Mouse (Mus musculus) intestine, embryonic 15.5 days (tissue): ENCODE measurements around the gene Sp7. TPM values are rescaled to one million over a fixed set of nuclear protein-coding genes. Genes with fewer than 3 reads are reported as not detected.

Source experiments
- ATAC-seq: fragments of 200-750 bp; cut with Nextera tagmentation; 2 replicates; pipeline ENCODE4 v1.8.0; 2017; ENCODE audit warnings: moderate TSS enrichment, moderate library complexity
- H3K27ac ChIP-seq: fragments of 300-500 bp; sonication (generic); 2 replicates; pipeline ENCODE4 v1.5.1; 2015; ENCODE audit warnings: mild to moderate bottlenecking, inconsistent platforms
- H3K27me3 ChIP-seq: fragments of 300-500 bp; sonication (generic); replicated peaks from 2 replicates; pipeline ENCODE4 v1.6.1; 2015; ENCODE audit warnings: inconsistent platforms
- H3K36me3 ChIP-seq: fragments of 300-500 bp; sonication (generic); 2 replicates; pipeline ENCODE4 v1.6.1; 2015; ENCODE audit warnings: inconsistent platforms
- H3K4me1 ChIP-seq: fragments of 300-500 bp; sonication (generic); replicated peaks from 2 replicates; pipeline ENCODE4 v1.6.1; 2015; ENCODE audit warnings: inconsistent platforms
- H3K4me2 ChIP-seq: fragments of 300-500 bp; sonication (generic); replicated peaks from 2 replicates; pipeline ENCODE4 v1.6.1; 2015; ENCODE audit warnings: mild to moderate bottlenecking, inconsistent platforms
- H3K4me3 ChIP-seq: fragments of 300-500 bp; sonication (generic); replicated peaks from 2 replicates; pipeline ENCODE4 v1.5.1; 2015; ENCODE audit warnings: inconsistent platforms
- H3K9ac ChIP-seq: fragments of 300-500 bp; sonication (generic); 2 replicates; pipeline ENCODE4 v1.6.1; 2015; ENCODE audit warnings: inconsistent platforms
- H3K9me3 ChIP-seq: fragments of 300-500 bp; sonication (generic); 2 replicates; pipeline ENCODE4 v1.6.1; 2016; ENCODE audit warnings: inconsistent platforms
- WGBS: fragments of 180-500 bp; shearing (Covaris S2); methylation state at CpG from one replicate; pipeline ENCODE4 v1.1.7; 2015; 5-methylcytosine and 5-hydroxymethylcytosine counted together
- polyA plus RNA-seq: library from polyadenylated mRNA; unstranded; fragments of >200 nt; fragmentation: Nextera tagmentation; extraction: Ambion mirVana; gene quantifications from 2 replicates; pipeline ENCODE4 v1.2.1, GENCODE M21; 2015

Gene Sp7
- 0.59 and 0.68 TPM in 2 replicates for polyA plus RNA-seq

GRCm38 (mm10) chr15:102366733-102367344 is at the start of gene Sp7:
Sp7 (minus strand) TSS chr15:102367182.
- WGBS, result 10% methylated on average over 14 of the region's 15 CpGs
- no peak for ATAC-seq
- Histone ChIP-seq H3K4me2 (peak within 1 kb of the TSS; percentile 52), H3K4me1 (peaks cover 31% of the 10 kb centered on the region), H3K27ac (no peak within 1 kb of the TSS), H3K4me3 (peak within 1 kb of the TSS; percentile 23), H3K9ac (peak within 1 kb of the TSS; percentile 37), H3K9me3 (no peaks in the 10 kb centered on the region), H3K36me3 (no peaks in the 10 kb centered on the region), H3K27me3 (peaks cover 10% of the 10 kb centered on the region)

GRCm38 (mm10) chr15:102413687-102414086 is 46.7 kb upstream of the Sp7 start:
- H3K27ac ChIP-seq, result no peak overlapping the region
- H3K9ac ChIP-seq, result no peak overlapping the region
- peaks cover 25% of the 10 kb centered on the region for H3K36me3 ChIP-seq
- H3K4me3 ChIP-seq, result no peak overlapping the region
- no peaks in the 10 kb centered on the region for H3K27me3 ChIP-seq
- H3K9me3 ChIP-seq, result no peaks in the 10 kb centered on the region
- ATAC-seq, result no peak
- H3K4me2 ChIP-seq, result no peak overlapping the region
- peaks cover 15% of the 10 kb centered on the region for H3K4me1 ChIP-seq

GRCm38 (mm10) chr15:102411077-102411476 is 44.1 kb upstream of the Sp7 start:
- Histone ChIP-seq H3K4me2 (0 out of 2 replicates have a peak overlapping the region, but pooled peaks have one; percentile 22), H3K9me3 (no peaks in the 10 kb centered on the region), H3K4me3 (no peak overlapping the region), H3K4me1 (peaks cover 23% of the 10 kb centered on the region), H3K27ac (no peak overlapping the region), H3K9ac (no peak overlapping the region), H3K27me3 (no peaks in the 10 kb centered on the region), H3K36me3 (peaks cover 31% of the 10 kb centered on the region)
- 94% methylated on average over 1 of the region's 1 CpGs for WGBS
- no peak for ATAC-seq

GRCm38 (mm10) chr15:102409286-102409685 is 42.3 kb upstream of the Sp7 start:
- H3K27me3 ChIP-seq, result no peaks in the 10 kb centered on the region
- peaks cover 26% of the 10 kb centered on the region for H3K4me1 ChIP-seq
- no peak overlapping the region for H3K4me3 ChIP-seq
- H3K4me2 ChIP-seq, result peak overlapping the region; percentile 30
- H3K36me3 ChIP-seq, result peaks cover 31% of the 10 kb centered on the region
- WGBS, result 88% methylated on average over 3 of the region's 3 CpGs
- no peak for ATAC-seq
- no peak overlapping the region for H3K9ac ChIP-seq
- no peak overlapping the region for H3K27ac ChIP-seq
- no peaks in the 10 kb centered on the region for H3K9me3 ChIP-seq

DNA sequence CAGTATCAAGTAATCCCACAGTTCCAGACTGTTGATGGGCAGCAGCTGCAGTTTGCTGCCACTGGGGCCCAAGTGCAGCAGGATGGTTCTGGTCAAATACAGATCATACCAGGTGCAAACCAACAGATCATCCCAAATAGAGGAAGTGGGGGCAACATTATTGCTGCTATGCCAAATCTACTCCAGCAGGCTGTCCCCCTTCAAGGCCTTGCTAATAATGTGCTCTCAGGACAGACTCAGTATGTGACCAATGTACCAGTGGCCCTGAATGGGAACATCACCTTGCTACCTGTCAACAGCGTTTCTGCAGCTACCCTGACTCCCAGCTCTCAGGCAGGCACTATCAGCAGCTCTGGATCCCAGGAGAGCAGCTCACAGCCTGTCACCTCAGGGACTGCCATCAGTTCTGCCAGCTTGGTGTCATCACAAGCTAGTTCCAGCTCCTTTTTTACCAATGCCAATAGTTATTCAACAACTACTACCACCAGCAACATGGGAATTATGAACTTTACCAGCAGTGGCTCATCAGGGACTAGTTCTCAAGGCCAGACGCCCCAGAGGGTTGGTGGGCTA is 41.7 kb upstream of the Sp7 start:
- H3K4me2 ChIP-seq, result peak overlapping the region; percentile 30
- no peak overlapping the region for H3K4me3 ChIP-seq
- 68% methylated on average over 2 of the region's 2 CpGs for WGBS
- H3K9ac ChIP-seq, result peak overlapping the region; percentile 9; the same call in 1 of the 2 replicates
- H3K36me3 ChIP-seq, result peaks cover 31% of the 10 kb centered on the region
- peaks cover 26% of the 10 kb centered on the region for H3K4me1 ChIP-seq
- no peak overlapping the region for H3K27ac ChIP-seq
- no peak for ATAC-seq
- H3K9me3 ChIP-seq, result no peaks in the 10 kb centered on the region
- no peaks in the 10 kb centered on the region for H3K27me3 ChIP-seq

DNA sequence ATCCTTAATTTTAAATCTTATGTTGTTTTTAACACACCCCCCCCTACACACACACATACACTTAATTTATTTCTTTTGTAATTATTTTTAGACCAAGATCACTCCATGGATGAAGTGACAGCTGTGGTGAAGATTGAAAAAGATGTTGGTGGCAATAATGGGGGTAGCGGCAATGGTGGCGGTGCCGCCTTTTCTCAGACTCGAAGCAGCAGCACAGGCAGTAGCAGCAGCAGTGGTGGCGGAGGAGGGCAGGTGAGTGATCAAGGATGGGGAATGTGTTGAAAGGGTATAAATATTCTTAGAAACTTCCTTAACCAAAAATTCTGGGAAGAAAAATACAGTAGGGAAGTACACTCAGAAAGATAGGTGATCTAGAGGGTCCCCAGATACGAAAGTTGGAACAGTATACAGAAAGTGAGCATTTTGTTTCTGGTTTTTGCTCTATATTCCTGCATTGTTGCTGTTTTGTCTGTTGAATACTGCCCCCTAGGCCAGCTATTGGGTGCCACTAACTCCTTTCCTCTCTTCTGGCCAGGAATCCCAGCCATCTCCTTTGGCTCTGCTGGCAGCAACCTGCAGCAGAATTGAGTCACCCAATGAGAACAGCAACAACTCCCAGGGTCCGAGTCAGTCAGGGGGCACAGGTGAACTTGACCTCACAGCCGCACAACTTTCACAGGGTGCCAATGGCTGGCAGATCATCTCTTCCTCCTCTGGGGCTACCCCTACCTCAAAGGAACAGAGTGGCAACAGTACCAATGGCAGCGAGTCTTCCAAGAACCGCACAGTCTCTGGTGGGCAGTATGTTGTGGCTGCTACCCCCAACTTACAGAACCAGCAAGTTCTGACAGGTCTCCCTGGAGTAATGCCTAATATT is 40.9 kb upstream of the Sp7 start:
- 95% methylated on average over 10 of the region's 10 CpGs for WGBS
- Histone ChIP-seq H3K36me3 (peaks cover 31% of the 10 kb centered on the region), H3K9me3 (no peaks in the 10 kb centered on the region), H3K4me3 (no peak overlapping the region), H3K4me1 (peaks cover 26% of the 10 kb centered on the region), H3K27me3 (no peaks in the 10 kb centered on the region), H3K9ac (no peak overlapping the region), H3K27ac (no peak overlapping the region), H3K4me2 (no peak overlapping the region)
- no peak for ATAC-seq

DNA sequence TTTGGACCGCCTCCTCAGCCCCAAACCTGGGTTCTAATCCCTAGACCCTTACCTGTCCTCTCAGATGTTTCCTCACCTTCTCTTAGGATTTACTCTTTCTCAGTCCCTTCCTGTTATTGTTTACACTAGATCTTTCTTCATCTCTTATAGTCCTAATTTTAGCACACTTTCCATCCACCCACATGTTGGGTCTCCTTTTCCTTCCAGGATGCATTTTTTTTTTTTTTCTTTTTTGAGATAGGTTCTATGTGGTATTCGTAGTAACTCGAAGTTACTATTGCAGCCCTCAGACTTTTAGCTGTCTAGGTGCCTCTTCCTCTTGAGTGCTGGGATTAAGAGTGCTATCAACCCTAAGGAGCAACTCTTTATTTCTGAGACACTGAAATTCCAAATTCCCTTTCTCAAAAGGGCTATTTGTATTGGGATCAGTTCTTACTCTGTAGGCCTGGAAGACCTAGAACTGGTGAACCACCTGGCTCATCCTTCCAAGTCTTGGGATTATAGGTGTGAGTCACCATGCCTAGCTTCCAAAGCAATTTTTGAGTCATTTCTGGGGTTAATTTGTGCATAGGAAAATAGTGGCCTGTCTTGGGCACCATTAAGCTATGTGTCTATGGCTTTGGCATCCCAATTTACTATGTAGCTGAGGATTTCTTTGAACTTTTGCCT is 40.1 kb upstream of the Sp7 start:
- Histone ChIP-seq H3K4me1 (peaks cover 26% of the 10 kb centered on the region), H3K9me3 (no peaks in the 10 kb centered on the region), H3K36me3 (peaks cover 29% of the 10 kb centered on the region), H3K4me3 (peak overlapping the region; percentile 65), H3K27ac (peak overlapping the region; percentile 98), H3K27me3 (no peaks in the 10 kb centered on the region), H3K9ac (peak overlapping the region; percentile 83), H3K4me2 (peak overlapping the region; percentile 48)
- WGBS, result 19% methylated on average over 3 of the region's 3 CpGs
- ATAC-seq, result no peak

DNA sequence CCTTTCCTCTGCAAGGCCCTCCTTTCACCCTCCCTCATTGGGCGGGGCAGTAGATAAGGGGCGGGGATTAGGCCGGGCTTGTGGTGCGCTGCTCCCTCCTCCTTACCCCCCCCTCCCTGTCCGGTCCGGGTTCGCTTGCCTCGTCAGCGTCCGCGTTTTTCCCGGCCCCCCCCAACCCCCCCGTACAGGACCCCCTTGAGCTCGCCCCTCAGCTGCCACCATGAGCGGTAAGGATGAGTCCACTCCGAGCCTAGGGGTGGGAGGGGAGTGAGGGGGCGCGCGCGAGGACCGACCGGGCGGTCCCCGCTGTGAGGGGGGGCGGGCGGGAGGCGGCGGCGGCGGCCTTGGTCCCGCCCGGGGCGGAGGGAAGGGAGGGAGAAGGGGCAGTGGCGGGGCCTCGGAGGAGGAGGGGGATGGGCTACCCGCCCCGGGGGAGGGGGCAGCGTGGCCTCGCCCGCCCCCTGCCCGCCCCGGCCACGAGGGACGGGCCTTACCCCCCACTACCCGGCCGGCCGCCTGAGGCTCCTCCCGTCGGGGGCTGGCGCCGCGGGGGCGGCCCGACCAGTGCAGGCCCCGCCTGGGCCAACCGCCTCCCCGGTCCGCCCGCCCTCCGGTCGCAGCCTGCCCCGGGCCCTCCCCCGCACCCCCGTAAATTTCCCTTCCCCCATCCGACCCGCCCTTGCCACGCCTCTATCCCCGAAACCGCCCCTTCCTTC is 39.4 kb upstream of the Sp7 start:
- peaks cover 24% of the 10 kb centered on the region for H3K36me3 ChIP-seq
- H3K4me2 ChIP-seq, result peak overlapping the region; percentile 48
- H3K4me1 ChIP-seq, result peaks cover 26% of the 10 kb centered on the region
- H3K27me3 ChIP-seq, result no peaks in the 10 kb centered on the region
- no peaks in the 10 kb centered on the region for H3K9me3 ChIP-seq
- 1% methylated on average over 44 of the region's 69 CpGs for WGBS
- peak overlapping the region; percentile 83 for H3K9ac ChIP-seq
- peak overlapping the region; percentile 98 for H3K27ac ChIP-seq
- H3K4me3 ChIP-seq, result peak overlapping the region; percentile 65
- ATAC-seq, result peak; percentile 63

GRCm38 (mm10) chr15:102405489-102406195 is 38.7 kb upstream of the Sp7 start, which contains the start of gene Sp1:
Sp1 (plus strand) TSS chr15:102406143.
- H3K36me3 ChIP-seq, result peaks cover 24% of the 10 kb centered on the region
- no peaks in the 10 kb centered on the region for H3K27me3 ChIP-seq
- peaks cover 26% of the 10 kb centered on the region for H3K4me1 ChIP-seq
- H3K4me2 ChIP-seq, result peak within 1 kb of the TSS; percentile 74
- H3K27ac ChIP-seq, result peak within 1 kb of the TSS; percentile 100
- peak within 1 kb of the TSS; percentile 83 for H3K9ac ChIP-seq
- ATAC-seq, result peak; percentile 97
- peak within 1 kb of the TSS; percentile 65 for H3K4me3 ChIP-seq
- WGBS, result under 1% methylated on average over 38 of the region's 38 CpGs
- H3K9me3 ChIP-seq, result no peaks in the 10 kb centered on the region

DNA sequence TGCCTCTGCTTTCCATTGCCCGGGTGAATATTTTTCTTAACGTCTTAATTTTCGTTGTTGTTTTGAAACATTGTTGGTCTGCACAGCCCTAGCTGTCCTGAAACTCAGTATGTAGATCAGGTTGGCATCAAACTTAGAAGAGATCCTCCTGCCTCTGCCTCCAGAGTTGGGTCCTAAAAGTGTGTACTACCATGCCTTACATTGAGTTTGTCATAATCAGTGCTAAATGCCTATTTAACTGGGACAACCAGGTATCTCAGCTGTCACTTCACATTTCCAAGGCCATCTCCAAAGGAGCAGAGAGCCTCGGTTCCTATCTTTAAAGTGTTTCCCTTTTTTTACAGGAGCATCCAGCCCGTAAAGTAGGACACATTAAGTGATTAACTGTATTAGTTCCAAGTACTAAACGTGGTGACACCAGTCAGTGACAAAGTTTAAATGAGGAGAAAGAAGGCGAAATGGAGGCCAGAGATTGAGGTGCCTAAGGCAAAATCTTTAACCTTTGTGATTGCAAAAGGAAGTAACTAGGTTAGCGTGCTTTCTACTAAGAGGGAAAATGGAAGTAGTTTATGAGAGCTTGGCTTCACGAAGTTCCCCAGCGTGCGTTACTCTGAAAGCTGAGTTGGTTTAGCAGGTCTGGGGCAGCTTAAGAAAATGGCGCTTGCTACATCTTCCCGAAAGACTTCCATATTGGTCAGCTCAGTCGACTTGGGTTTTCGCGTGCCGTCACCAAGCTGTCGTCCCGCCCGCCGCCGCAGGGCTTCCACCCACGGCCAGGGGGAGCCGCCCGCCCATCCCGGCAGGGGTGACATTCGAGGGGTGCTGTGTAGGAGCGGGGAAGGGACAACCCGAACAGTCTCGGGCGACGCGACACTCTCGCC is 37.9 kb upstream of the Sp7 start:
- peak overlapping the region; percentile 100 for H3K27ac ChIP-seq
- peak overlapping the region; percentile 74 for H3K4me2 ChIP-seq
- H3K9me3 ChIP-seq, result no peaks in the 10 kb centered on the region
- peak overlapping the region; percentile 78 for H3K9ac ChIP-seq
- peaks cover 27% of the 10 kb centered on the region for H3K4me1 ChIP-seq
- peaks cover 17% of the 10 kb centered on the region for H3K36me3 ChIP-seq
- peak; percentile 32; the same call in 1 of the 2 replicates for ATAC-seq
- H3K27me3 ChIP-seq, result no peaks in the 10 kb centered on the region
- WGBS, result 15% methylated on average over 34 of the region's 34 CpGs
- peak overlapping the region; percentile 51 for H3K4me3 ChIP-seq
